In genomic region chr17:47294091-47294534, GRCm38 (mm10) we compare ENCODE assay signal across 9 mouse cellular contexts.
A peak's percentile ranks its signal among the peaks of the same experiment; 100 is the strongest.
DNase-seq lines count a peak whose midpoint lies in the region; ATAC-seq and TF ChIP-seq lines count a peak whose summit lies in the region.
"Had no signal": no experiment of that assay in that cellular context is flagged by ENCODE, and none has a peak within 500 bp of the region (broad histone marks: within the 10 kb centered on the region; RNA-seq: fewer than 3 reads in every experiment).

No protein-coding gene starts in this region.

- H3K9me3 ChIP-seq in intestine, embryonic 16.5 days (ENCODE audit: control insufficient read depth, low read length): no peaks in the 10 kb centered on the region

- H3K27me3 ChIP-seq in intestine, embryonic 16.5 days (replicated peaks; ENCODE audit: control insufficient read depth, insufficient read depth, low read length): no peaks in the 10 kb centered on the region
- no peaks in the 10 kb centered on the region for H3K27me3 ChIP-seq in thymus, adult 2 months (ENCODE audit: control insufficient read depth, insufficient read depth, low read length)

- no peak overlapping the region for H3K4me2 ChIP-seq in intestine, embryonic 16.5 days (ENCODE audit: low read depth, low read length)

- WGBS in intestine, embryonic 16.5 days: 22% methylated on average over 5 of the region's 5 CpGs
- WGBS in thymus, adult 2 months: 66% methylated on average over 5 of the region's 5 CpGs

- H3K4me1 ChIP-seq in intestine, embryonic 16.5 days (ENCODE audit: control insufficient read depth, insufficient read depth, low read length): peaks cover 32% of the 10 kb centered on the region
- peaks cover 20% of the 10 kb centered on the region for H3K4me1 ChIP-seq in thymus, adult 2 months (replicated peaks; ENCODE audit: control insufficient read depth, insufficient read depth, low read length)

- H3K9ac ChIP-seq in intestine, embryonic 16.5 days (ENCODE audit: low read depth, low read length): no peak overlapping the region

- no peak for TF ChIP-seq POLR2A in thymus, adult 2 months (IDR thresholded peaks at IDR 0.05; ENCODE audit: control insufficient read depth, extremely low read depth, insufficient read depth, low read length, poor library complexity)

- peak overlapping the region; percentile 58 for H3K27ac ChIP-seq in intestine, embryonic 16.5 days (ENCODE audit: low read length)
- H3K27ac ChIP-seq in thymus, adult 2 months (ENCODE audit: control insufficient read depth, insufficient read depth, low read length): no peak overlapping the region

- DNase-seq in 3134 (ENCODE audit: extremely low read depth, insufficient read length, low spot score) (peak; percentile 86), MN1 (ENCODE audit: low spot score) (peak; percentile 95)
- DNase-seq in gastrocnemius, adult 18-20 months (ENCODE audit: low spot score): peak; percentile 66
- peak; percentile 55 for DNase-seq in lung, postnatal 36 days
- no peak for DNase-seq in thymus, adult 2 months
- no peak for DNase-seq in right cerebral cortex, postnatal 36 days (ENCODE audit: low spot score in 2 of 2)

- no peaks in the 10 kb centered on the region for H3K36me3 ChIP-seq in intestine, embryonic 16.5 days (ENCODE audit: control insufficient read depth, insufficient read depth, low read length)
- no peaks in the 10 kb centered on the region for H3K36me3 ChIP-seq in thymus, adult 2 months (ENCODE audit: control insufficient read depth, insufficient read depth, low read length)

- no peak for TF ChIP-seq CTCF in thymus, adult 2 months (IDR thresholded peaks at IDR 0.05; ENCODE audit: borderline replicate concordance, control insufficient read depth, extremely low read depth, insufficient read depth, low read length, poor library complexity)

- no peak overlapping the region for H3K4me3 ChIP-seq in intestine, embryonic 16.5 days (ENCODE audit: low read length)
- H3K4me3 ChIP-seq in thymus, adult 2 months (ENCODE audit: control insufficient read depth, insufficient read depth, low read length): no peak overlapping the region
- H3K4me3 ChIP-seq: erythroblast, embryonic 14.5 days had no signal

- ATAC-seq in intestine, embryonic 16.5 days: peak; percentile 90
- ATAC-seq in erythroblast, adult 5-6 weeks (replicated peaks; ENCODE audit: low FRiP score, poor library complexity, severe bottlenecking): no peak

Comparison
In these comparisons a context has a peak if more than half of its experiments do, and no peak if none do; other contexts are left out.
1. DNase-seq: peak in 3134 (single experiment), MN1 (single experiment), gastrocnemius, adult 18-20 months (single experiment) and lung, postnatal 36 days (single experiment); none in thymus, adult 2 months (single experiment) and right cerebral cortex, postnatal 36 days (0 of 2).